Mouse (Mus musculus) thymus, postnatal 25 days (tissue): ENCODE data around the gene Jup.

ENCODE experiments used
- DNase-seq: peaks from one replicate; pipeline ENCODE4 v3.0.0; 2022

Gene Jup

DNA sequence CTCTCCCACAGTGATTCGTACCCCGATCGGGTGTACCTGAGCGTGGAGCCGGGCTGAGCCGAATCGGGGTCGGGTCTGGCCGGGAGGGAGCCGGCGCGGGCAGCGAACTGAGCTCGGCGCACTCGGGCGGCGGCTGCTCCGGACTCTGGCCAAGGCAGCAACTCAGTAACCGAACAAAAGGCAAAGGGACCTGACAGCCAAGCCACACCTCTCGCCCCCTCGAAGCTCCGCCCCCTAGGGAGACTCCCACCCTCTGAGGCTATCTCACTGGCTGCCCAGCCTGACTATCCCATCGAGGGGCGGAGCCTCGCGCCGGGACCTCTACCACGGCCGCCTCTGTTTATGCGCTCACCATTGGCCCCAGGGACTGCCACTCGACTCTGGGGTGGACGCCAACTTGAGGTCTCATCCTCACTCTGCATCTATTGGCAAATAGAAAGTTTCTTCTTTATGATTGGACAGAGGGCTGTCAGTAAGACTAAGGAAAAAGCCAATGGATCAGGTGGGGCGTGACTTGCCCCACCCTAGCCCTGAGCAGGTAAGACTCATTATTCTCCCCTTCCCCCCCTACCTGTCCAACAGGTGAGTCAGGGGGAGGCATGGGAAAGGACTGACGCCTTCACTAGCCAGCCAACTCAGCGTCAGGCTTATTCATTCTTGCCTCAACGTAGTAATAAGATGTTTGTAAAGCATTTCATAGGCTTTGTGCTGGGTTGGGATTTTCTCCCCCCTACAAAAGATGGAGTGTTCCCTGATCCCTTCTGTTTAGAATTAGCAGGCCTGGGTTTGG is at the start of gene Jup:
Gene Jup (minus strand): TSS at position 164 of the 790 bp plus-strand sequence.
- DNase-seq, result peak; percentile 97

DNA sequence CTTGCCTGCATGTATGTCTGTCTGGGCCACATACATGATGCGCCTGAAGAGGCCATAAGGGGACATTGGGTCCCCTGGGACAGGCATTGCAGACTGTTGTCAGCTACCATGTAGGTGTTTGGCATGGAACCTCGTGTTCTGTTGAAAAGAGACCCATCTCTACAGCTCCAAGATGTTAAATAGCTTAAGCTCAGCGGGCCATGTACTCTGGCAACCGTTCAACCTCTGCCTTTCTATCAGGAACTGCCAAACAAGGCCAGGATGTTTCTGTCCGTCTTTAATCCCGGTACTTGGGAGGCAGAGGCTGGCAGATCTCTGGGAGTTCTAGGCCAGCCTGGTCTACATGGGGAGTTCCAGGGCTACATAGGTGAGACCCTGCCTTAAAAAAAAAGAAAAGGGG is 45.1 kb upstream of the Jup start:
- DNase-seq, result no peak

- DNase-seq, result no peak
Measured at GRCm38 (mm10) chr11:100441797-100442196, 44.2 kb upstream of the Jup start, which contains the start of the genes Nt5c3b and Klhl10. Nt5c3b (minus strand) TSS chr11:100441808. Klhl10 (plus strand) TSS chr11:100441917.

DNA sequence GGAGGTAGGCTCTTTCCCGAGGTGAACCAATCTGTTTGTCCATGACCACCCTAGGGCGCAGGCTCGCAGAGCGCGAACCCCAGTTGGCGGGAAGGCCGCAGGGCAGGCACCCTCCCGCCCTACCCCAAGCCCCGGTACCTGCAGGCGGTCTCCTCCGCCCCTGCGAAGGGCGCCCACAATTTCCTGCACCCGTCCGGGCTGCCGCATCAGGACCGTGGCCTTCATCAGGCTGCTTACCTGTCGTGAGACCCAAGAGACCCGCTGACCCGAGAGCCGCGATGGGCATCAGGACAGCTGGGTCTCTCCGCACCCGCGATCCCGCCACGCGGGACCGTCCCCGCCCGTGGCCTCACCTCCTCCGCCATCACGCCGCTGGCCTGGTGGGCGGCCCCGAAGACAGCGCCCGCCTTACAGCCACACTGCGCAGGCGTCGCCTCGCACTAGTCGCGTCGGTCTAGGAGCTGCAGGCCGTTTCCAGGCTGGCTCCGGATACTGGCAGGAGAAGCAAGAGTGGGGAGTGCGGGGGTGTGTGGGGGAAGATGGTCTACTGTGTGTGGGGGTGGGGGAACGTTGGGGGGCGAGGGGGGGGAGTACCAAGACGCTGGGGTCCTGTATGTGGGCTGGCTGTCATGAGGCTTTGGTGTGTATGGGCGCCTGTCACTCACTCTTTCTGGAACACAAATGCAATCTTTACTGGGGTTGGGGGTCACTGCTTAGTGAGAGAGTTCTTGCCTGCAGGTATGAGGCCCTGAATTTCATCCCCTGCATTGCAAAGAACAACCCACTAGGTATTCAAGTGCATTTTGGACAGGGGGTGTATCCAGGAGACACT is 43.3 kb upstream of the Jup start:
- DNase-seq, result peak; percentile 90

DNA sequence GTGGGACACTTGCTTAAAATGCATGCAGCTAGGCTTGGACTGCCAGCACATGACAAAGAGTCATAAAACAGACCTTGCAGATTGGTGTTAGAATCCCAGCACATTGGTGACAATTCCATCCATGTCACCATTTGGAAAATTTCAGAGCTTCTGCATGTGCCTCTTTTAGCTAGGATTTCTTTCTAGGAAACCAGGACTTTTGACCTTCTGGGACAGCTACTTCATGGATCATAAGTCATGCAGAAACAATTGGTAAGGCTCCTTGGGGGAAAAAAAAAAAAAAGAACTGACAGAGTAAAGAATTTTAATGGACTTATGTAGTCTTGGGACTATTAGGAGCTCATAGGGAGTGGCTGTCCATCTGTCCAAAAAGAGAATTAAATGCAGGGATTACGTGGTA is 40.3 kb upstream of the Jup start:
- DNase-seq, result no peak

DNA sequence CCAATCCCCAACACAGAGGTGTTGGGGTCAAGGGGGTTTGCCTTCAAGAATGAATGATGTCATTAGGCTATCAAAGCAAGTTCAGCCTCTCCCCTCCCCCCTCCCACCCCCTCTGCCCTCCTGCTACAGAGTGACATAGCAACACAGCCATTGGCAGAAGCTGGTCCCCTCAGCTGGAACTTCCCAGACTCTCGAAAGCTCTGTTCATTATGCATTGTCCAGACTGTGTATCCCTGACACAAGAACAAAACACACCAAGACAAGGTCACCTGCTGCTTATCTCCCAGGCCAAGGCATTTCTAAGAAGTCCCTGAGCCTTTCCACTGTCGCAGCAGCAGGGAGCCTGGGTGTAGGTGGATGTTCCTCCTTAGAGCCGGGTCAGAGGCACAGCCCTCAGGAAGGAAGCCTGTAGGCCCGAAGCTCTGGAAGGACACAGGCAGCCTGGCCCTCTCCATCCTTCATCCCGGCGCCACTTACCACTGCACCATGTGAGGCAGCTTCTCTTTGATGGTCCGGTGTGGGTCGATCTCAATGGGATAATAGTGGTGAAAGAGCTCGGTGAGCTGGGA is 38.2 kb upstream of the Jup start:
- DNase-seq, result no peak

DNA sequence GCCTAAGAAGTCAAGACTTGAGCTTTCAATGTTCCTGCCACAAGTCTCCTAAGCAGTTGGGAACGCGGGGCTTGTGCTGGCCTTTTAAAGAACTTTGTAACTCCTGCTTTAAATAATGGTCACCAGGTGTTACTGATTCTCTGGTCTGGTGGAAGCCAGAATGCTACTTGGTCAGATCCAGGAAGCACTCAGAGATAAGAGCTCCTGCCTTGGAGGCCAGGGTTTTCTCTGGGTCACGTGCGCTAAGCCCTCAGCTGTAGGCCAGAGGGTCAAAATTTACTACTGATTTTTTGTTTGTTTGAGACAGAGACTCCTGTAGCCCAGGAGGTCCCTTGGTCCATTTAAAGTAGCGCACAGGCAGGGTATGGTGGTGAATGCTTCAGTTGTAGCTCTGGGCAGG is 34.4 kb upstream of the Jup start:
- no peak for DNase-seq

DNA sequence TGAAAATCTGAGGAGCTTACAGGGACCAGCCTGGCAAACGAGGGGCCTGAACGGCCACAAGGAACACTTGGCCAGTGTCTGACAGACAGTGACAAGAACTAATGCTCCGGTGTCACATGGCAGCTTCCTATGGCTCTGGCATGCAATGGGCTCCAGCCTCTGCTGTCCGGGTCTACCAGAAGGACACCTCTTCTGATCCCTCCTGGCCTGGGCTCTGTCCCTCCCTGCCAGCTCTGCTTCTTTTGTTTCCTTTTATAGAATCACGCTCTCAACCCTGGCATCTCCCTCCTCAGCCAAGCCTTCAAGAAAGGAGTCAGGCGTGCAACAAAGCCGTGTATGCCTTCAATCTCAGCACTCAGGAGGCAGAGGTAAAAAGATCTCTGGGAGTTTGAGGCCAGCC is 32.5 kb upstream of the Jup start:
- no peak for DNase-seq

DNA sequence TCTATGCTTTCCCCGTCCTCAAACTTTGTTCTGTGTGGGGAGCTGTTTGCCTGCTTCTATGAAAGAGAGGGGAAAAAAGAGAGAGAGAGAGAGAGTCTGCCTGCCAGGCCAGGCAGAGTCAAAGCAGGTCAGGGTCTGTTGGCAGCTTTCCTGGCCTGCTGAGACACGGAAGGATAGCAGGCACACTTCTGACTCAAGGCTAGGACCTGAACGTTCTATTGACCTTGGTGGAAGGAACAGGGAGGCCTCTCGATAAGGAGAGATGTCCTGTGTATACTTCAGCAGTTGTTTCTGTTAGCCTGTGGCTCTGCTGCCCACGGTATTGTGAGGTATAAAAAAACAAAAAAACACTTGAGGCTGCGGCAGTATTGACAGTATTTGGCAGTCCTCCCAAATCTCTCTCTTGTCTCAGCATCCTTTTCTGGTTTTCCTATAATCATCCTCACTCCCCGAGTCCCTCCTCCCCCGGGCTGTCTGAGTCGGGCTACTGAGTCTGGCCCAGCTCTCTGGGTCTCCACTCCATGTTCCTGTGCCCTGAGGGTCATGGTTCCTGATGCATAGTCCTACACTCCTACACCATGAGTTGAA is 31.1 kb upstream of the Jup start:
- no peak for DNase-seq

- DNase-seq, result no peak
Measured at GRCm38 (mm10) chr11:100426820-100427219, 29.3 kb upstream of the Jup start.

DNA sequence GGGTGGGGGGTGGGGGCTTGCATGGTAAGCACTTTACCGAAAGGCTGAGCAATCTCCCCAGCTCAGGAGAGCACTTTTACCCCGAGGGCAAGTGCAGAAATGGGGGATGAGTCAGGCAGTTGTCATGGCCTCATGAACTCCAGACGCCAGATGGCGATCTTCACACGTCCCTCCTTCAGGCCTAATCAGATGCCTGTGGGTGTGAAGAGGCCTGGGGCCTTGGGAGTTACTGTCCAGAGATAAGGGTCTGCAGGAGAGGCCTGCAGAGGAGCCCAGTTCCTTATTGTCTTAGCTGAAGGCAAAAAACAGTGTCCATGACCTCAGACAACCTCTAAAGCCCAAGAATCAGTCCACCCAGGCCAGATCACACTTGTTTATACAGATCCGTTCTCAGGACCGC is 28.3 kb upstream of the Jup start:
- peak; percentile 75 for DNase-seq

DNA sequence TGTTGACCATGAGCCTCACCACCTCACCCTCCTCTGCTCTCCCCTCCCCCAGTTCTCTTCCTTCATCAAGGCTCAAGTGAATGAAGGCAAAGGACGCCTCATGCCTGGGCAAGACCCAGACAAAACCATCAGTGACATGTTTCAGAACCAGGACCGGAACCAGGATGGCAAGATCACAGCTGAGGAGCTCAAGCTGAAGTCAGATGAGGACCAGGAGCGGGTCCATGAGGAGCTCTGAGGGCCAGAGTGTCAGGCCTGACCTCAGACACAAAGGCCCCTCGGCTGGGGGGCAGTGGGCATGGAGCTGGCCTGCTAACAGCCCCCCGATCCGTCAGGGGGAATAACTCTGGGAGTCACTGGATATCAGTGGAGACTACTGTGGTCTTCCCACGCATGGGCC is 26.3 kb upstream of the Jup start:
- no peak for DNase-seq

DNA sequence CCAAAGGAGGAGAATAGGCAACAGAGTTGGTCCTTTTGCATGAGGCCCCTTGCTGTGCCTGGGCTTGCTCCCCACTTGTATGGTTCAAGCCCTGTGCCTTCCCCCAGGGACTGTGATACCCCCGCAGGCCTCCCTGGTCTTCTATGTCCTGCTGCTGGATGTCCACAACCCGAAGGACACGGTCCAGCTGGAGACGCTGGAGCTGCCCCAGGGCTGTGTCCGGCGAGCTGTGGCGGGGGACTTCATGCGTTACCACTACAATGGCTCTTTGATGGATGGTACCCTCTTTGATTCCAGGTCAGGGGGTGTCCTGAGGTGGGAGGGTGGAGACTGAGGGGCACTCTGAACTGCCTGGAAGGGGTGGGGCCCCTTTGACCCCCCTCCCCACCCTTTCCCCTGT is 24.0 kb upstream of the Jup start:
- DNase-seq, result no peak

- no peak for DNase-seq
Measured at GRCm38 (mm10) chr11:100414914-100415822, 17.6 kb upstream of the Jup start, which contains the start of gene Fkbp10. Fkbp10 (plus strand) TSS chr11:100415697.

- DNase-seq, result peak; percentile 78
Measured at GRCm38 (mm10) chr11:100414021-100414913, 16.7 kb upstream of the Jup start, which contains the start of gene P3h4. P3h4 (minus strand) TSS chr11:100414836.

DNA sequence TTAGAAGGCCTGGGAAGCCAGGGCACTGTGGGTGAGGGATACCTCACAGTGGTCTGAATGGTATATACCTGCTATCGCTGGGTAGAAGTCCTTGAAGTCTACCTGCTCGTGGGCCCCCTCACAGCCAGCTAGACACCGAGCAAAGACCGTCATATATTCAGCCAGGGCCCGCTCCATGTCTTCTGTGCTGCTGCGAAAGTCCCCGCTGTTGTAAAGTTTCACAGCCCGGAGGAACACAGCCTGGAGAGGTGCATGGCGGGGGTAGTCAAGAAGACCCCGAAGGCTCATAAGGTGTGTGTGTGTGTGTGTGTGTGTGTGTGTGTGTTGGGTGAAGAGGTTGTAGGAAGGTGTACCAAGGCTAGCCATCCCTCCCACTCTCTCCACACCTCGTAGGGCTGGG is 16.0 kb upstream of the Jup start:
- DNase-seq, result no peak

GRCm38 (mm10) chr11:100411736-100412135 is 14.2 kb upstream of the Jup start:
- no peak for DNase-seq

- DNase-seq, result peak; percentile 61
Measured at GRCm38 (mm10) chr11:100409686-100410085, 12.1 kb upstream of the Jup start.

DNA sequence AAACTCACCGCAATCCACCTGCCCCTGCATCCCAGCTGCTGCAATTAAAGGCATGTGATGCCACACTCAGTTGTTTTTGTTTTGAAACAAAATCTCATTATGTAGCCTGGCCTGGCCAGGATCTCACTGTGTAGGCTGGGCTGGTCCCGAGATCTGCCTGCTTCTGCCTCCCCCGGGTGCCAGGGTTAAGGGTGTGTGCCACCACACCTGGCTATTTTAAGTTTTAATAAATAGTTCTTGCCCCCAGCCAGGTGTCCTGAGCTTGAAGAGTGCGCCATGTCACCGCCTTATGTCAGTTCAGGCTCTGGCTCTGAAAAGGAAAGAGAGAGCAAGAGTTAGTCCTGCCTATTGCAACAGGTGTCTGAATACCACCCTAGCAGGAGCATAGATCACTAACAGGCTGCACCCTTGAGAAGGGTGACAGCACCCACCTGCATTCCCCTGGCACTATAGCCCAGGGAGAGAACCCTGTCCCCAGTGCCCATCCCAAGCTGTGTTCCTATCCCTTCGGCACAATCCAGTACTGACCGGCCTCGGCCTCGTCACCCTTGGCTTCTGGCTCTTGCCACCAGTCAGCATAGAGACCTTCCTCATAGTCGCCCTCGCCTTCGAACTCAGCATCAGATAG is 11.4 kb upstream of the Jup start:
- DNase-seq, result peak; percentile 62

GRCm38 (mm10) chr11:100408076-100408834 is 10.7 kb upstream of the Jup start:
- DNase-seq, result peak; percentile 82
